9 mouse cellular contexts compared by ENCODE assay signal in the genomic region with DNA sequence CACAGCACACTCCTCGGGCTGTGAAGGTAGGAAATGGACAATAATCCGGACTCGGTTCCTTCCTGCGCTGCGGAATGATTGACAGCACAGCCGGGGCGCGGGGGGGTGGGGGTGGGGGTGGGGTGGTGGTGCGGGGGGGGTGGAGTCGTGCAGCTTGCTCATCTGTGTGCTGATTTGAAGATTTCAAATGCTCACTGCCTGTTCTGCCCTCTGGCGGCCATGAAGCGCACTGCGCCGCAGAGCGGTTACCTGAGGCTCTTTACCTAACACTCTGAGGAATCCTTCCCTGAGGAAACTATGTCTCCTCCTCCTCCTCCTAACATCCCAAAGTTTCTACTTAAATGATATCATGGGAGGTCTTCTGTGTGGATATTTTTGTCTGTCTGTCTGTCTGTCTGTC. TPM values are rescaled to one million over a fixed set of nuclear protein-coding genes. Genes with fewer than 3 reads are reported as not detected.
A peak's percentile ranks its signal among the peaks of the same experiment; 100 is the strongest.
DNase-seq lines count a peak whose midpoint lies in the region; ATAC-seq and TF ChIP-seq lines count a peak whose summit lies in the region.
"Had no signal": no experiment of that assay in that cellular context is flagged by ENCODE, and none has a peak within 500 bp of the region (broad histone marks: within the 10 kb centered on the region; RNA-seq: fewer than 3 reads in every experiment).

No protein-coding gene starts in this region.

- H3K4me3 ChIP-seq in cortical plate, adult 2 months (ENCODE audit: insufficient read depth, low read length): no peak overlapping the region
- no peak overlapping the region for H3K4me3 ChIP-seq in lung, embryonic 14.5 days (ENCODE audit: low read depth, low read length)

- TF ChIP-seq POLR2A in cortical plate, adult 2 months (IDR thresholded peaks at IDR 0.05; ENCODE audit: extremely low read depth, insufficient read depth, low read length): no peak

- in situ Hi-C loops in Patski (cut with MboI; ENCODE audit: low pct_unique_long_range_greater_than_20kb): no loop called here

- H3K27me3 ChIP-seq in Patski: no peaks in the 10 kb centered on the region
- H3K27me3 ChIP-seq in lung, embryonic 14.5 days (ENCODE audit: insufficient read depth, low read length): no peaks in the 10 kb centered on the region

- H3K9ac ChIP-seq in lung, embryonic 14.5 days: no peak overlapping the region

- no peak for ATAC-seq in Patski
- ATAC-seq in lung, embryonic 14.5 days (ENCODE audit: insufficient read depth): no peak
- peak; percentile 62 for ATAC-seq in neutrophil, adult 5-6 weeks (ENCODE audit: extremely low read depth, insufficient number of reproducible peaks, low FRiP score, poor library complexity, severe bottlenecking)

- H3K27ac ChIP-seq in cortical plate, adult 2 months (ENCODE audit: insufficient read depth, low read length): no peak overlapping the region
- H3K27ac ChIP-seq in lung, embryonic 14.5 days (ENCODE audit: low read depth): no peak overlapping the region

- CTCF ChIA-PET in Patski (lab: Charles Lee): interaction anchor here (0.7 to 2.1 kb wide), 5 partner anchors 12 to 167 kb away, joined by 3 to 8 read pairs (median 4); no protein-coding TSS in a partner anchor

- H3K4me2 ChIP-seq in lung, embryonic 14.5 days: peak overlapping the region; percentile 32; the same call in 1 of the 2 replicates

- TF ChIP-seq CTCF in Patski (IDR thresholded peaks at IDR 0.05): peak; percentile 28
- peak; percentile 73 for TF ChIP-seq CTCF in cortical plate, adult 2 months (IDR thresholded peaks at IDR 0.05; ENCODE audit: extremely low read depth, insufficient read depth, low read length)
- TF ChIP-seq CTCF in lung, embryonic 14.5 days (IDR thresholded peaks at IDR 0.05; ENCODE audit: low read depth): peak; percentile 80

- H3K4me1 ChIP-seq in cortical plate, adult 2 months (ENCODE audit: control insufficient read depth, insufficient read depth, low read length): peaks cover 2% of the 10 kb centered on the region; the same call in 1 of the 2 replicates
- H3K4me1 ChIP-seq in lung, embryonic 14.5 days (ENCODE audit: insufficient read depth): 0 out of 2 replicates have a peak, but pooled peaks cover 2% of the 10 kb centered on the region

- H3K36me3 ChIP-seq in lung, embryonic 14.5 days (ENCODE audit: insufficient read depth): no peaks in the 10 kb centered on the region

- 5% methylated on average over 15 of the region's 15 CpGs for WGBS in lung, embryonic 14.5 days

- POLR2A ChIA-PET in Patski (lab: Charles Lee): no interaction called here

- DNase-seq in 416B (ENCODE audit: low read depth) (peak; percentile 56), Patski (ENCODE audit: low read depth, low spot score) (no peak)
- peak; percentile 42 for DNase-seq in gastrocnemius, postnatal 25 days
- DNase-seq in layer of hippocampus, adult 11-12 months (ENCODE audit: low spot score): peak; percentile 76
- peak; percentile 66 for DNase-seq in lung, embryonic 14.5 days
- peak; percentile 70 for DNase-seq in thymus, postnatal 0 days (ENCODE audit: low spot score)

- no peaks in the 10 kb centered on the region for H3K9me3 ChIP-seq in lung, embryonic 14.5 days (ENCODE audit: low read depth, low read length)

RNA-seq across cellular contexts. Expression of gene Slc2a5, which starts 6.2 kb away (rescaled TPM):
- polyA plus RNA-seq in Patski (2021): not detected
- 9.3 and 10.1 TPM in 2 replicates for polyA plus RNA-seq in cortical plate, adult 2 months (2012; rRNA removed)
- total RNA-seq in gastrocnemius, postnatal 25 days (2021): under 1 TPM in 1 of 2 experiments, not detected in 1; 0.54 TPM
- 0.60 and 0.70 TPM in 2 replicates for polyA plus RNA-seq in lung, embryonic 14.5 days (2014; fragmentation: Nextera tagmentation; extraction: Ambion mirVana)
- not detected in 2 replicates for total RNA-seq in neutrophil, adult 5-6 weeks (2017)
- 0.17 and 0.22 TPM in 2 replicates for polyA plus RNA-seq in thymus, postnatal 0 days (2015; fragmentation: Nextera tagmentation; extraction: Ambion mirVana)

RNA-seq across cellular contexts. Expression of gene Gpr157, which starts 25.7 kb away (rescaled TPM):
- polyA plus RNA-seq in Patski (2021): 0.50 TPM
- 1.9 and 2.0 TPM in 2 replicates for polyA plus RNA-seq in cortical plate, adult 2 months (2012; rRNA removed)
- 10 to 100 TPM; 22.8 to 35.7 TPM for total RNA-seq in gastrocnemius, postnatal 25 days (2021)
- polyA plus RNA-seq in lung, embryonic 14.5 days (2014; fragmentation: Nextera tagmentation; extraction: Ambion mirVana): 1.4 and 1.5 TPM in 2 replicates
- 0.47 and 0.61 TPM in 2 replicates for total RNA-seq in neutrophil, adult 5-6 weeks (2017)
- 0.42 and 0.59 TPM in 2 replicates for polyA plus RNA-seq in thymus, postnatal 0 days (2015; fragmentation: Nextera tagmentation; extraction: Ambion mirVana)

RNA-seq across cellular contexts. Expression of gene Slc2a7, which starts 35.9 kb away (rescaled TPM):
- not detected for polyA plus RNA-seq in Patski (2021)
- not detected in 2 replicates for polyA plus RNA-seq in cortical plate, adult 2 months (2012; rRNA removed)
- total RNA-seq in gastrocnemius, postnatal 25 days (2021): not detected
- not detected in 2 replicates for polyA plus RNA-seq in lung, embryonic 14.5 days (2014; fragmentation: Nextera tagmentation; extraction: Ambion mirVana)
- total RNA-seq in neutrophil, adult 5-6 weeks (2017): not detected in 2 replicates
- not detected in 2 replicates for polyA plus RNA-seq in thymus, postnatal 0 days (2015; fragmentation: Nextera tagmentation; extraction: Ambion mirVana)
- polyA plus RNA-seq: gonadal fat pad, adult 2 months had no signal

Comparison
In these comparisons a context has a peak if more than half of its experiments do, and no peak if none do; other contexts are left out.
1. CTCF ChIP-seq: peak in every context shown above with its lines; median percentile 80 in lung, embryonic 14.5 days; 73 in cortical plate, adult 2 months; 28 in Patski.